Mouse (Mus musculus) v-Abl transformed pro-B cells (cell line): ENCODE measurements around the gene Sesn3.

Experiments
- in situ Hi-C, 2 experiments: fragments of 400-800 bp; cut with MboI; formaldehyde crosslinking; loops; one replicate each; pipeline ENCODE4 v1.15.1; 2025; ENCODE audit not compliant: unreplicated experiment in 2 of 2

Sesn3 gene

GRCm38 (mm10) chr9:14345866-14346265, 71.0 kb downstream of the Sesn3 start:
- in situ Hi-C loops, result loop anchor here (5.0 kb wide), 5 partner anchors 41 to 459 kb away; no protein-coding TSS in a partner anchor

DNA sequence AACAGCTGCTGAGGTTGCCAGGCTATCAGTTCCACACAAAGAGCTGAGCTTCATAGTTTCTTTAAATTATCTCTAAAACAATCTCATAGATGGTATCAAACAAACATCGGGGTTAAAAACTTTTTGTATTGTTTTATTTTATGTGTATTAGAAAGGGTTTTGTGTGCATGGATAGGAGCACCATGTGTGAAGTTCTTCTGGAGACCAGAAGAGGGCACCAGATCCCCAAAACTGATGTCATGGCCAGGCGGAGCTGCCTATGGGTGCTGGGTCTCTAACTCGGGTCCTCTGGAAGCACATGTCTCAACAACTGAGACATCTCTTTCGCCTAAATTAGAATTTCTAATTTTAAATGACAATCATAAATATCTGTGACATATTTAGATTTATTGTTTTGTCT, 73.5 kb downstream of the Sesn3 start:
- in situ Hi-C loops, result loop anchor here (5.0 kb wide), 5 partner anchors 39 to 461 kb away; no protein-coding TSS in a partner anchor

- in situ Hi-C loops, result loop anchor here (5.0 kb wide), 5 partner anchors 38 to 462 kb away; no protein-coding TSS in a partner anchor
Measured at GRCm38 (mm10) chr9:14349380-14349779, 74.5 kb downstream of the Sesn3 start.

GRCm38 (mm10) chr9:14350787-14351186, 75.9 kb downstream of the Sesn3 start:
- in situ Hi-C loops, result loop anchor here in 1 of 2 experiments (10.0 kb wide), 3 partner anchors 144 to 1116 kb away; no protein-coding TSS in a partner anchor

DNA sequence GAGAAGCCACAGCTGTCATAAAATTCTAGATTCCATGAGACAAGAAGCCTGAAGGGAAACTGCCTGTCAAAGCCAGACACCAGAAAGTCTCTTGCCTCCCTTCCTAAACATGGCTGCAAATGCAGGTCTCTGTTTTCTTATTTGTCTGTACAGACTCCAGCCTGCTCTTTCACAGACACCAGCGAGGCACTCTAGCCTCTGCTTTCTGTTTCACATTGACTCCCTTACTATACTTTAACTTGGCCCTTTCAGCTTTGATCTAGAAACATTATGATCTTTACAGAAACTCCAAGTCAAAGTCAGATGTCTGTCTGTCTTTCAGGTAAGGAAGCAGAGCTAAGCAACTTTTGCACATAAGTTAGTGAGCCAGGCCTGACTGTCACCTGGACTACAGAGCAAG, 77.5 kb downstream of the Sesn3 start:
- in situ Hi-C loops, result loop anchor here in 1 of 2 experiments (10.0 kb wide), 3 partner anchors 142 to 1118 kb away; no protein-coding TSS in a partner anchor

GRCm38 (mm10) chr9:14354852-14355251, 80.0 kb downstream of the Sesn3 start:
- in situ Hi-C loops, result loop anchor here in 1 of 2 experiments (10.0 kb wide), 3 partner anchors 140 to 1120 kb away; no protein-coding TSS in a partner anchor

DNA sequence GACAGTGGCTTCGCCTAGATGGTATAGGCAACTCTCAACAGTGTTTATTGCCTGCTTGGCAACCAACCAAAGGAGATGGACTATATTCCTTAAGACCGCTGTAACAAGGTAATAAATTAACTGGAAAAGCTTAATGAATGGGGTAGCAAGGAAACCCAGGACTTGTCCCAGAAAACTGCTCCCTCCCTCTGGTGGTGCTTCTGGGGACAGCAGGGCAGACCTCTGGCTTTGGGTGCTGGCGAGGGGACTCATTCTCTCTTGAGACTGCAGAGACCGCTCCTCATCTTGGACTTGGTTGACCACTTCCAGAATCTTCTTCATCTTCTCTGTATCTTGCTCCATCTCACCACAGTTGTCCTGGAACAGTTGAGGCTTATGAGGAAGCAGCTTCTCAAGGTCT, 82.2 kb downstream of the Sesn3 start:
- in situ Hi-C loops, result loop anchor here in 1 of 2 experiments (10.0 kb wide), 3 partner anchors 138 to 1122 kb away; no protein-coding TSS in a partner anchor

DNA sequence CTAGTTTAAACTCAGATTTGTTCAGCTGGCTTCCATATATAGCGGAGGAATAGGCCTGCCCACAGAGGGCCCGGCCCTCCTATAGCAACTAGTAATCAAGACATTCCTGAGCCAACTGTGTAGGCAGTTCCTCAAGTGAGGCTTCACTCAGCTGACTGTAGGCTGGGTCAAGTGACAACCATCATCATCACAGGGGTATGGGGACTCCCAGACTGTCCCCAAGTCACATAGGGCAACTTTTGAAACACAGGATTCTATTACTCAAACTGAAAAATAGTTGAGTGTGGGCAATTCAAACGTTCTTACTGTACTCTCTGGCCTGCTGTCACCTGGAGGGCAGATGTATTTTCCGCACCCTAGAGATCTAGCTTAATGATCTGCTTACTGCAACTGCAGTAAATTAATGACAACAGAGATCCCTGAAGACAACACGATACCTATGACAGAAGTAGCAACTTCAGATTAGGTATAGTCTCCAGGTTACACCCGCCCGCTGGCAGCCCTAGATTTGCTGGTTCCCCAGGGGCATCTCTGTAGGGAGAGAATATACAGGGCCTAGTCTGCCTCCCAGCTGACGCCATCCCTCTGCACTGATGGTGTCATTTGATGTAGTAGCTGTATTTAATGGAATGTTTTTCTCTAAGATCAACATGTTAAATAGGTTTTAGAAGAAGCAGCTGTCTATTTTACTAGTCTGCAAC, 87.4 kb downstream of the Sesn3 start:
- in situ Hi-C loops, result no loop called here

- in situ Hi-C loops, result no loop called here
Measured at GRCm38 (mm10) chr9:14363540-14363939, 88.7 kb downstream of the Sesn3 start.

- in situ Hi-C loops, result no loop called here
Measured at GRCm38 (mm10) chr9:14364719-14365118, 89.9 kb downstream of the Sesn3 start.

GRCm38 (mm10) chr9:14365481-14366125, 90.7 kb downstream of the Sesn3 start:
- in situ Hi-C loops, result no loop called here

- in situ Hi-C loops, result no loop called here
Measured at GRCm38 (mm10) chr9:14367850-14368249, 93.0 kb downstream of the Sesn3 start.

- in situ Hi-C loops, result no loop called here
Measured at GRCm38 (mm10) chr9:14369271-14369670, 94.4 kb downstream of the Sesn3 start.

GRCm38 (mm10) chr9:14372440-14372839, 97.6 kb downstream of the Sesn3 start:
- in situ Hi-C loops, result no loop called here

DNA sequence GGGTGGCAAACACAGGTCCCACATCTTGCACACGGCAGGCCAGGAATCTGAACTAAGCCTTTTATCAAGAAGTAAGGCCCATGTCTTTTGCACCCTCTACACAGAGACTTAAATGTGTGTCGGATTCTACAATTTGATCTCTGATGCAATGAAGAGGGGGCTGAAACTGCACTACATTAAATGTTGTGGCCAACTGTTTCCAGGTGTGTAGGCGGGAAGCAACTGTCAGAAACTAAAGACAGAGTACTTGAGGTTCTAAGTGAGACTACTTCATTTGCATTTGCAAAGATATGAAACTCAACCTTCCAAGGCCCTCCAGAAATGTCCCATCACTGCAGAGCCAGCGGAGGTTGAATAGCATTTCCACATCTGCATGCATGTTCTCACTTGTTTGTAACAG, 101.3 kb downstream of the Sesn3 start:
- in situ Hi-C loops, result no loop called here

DNA sequence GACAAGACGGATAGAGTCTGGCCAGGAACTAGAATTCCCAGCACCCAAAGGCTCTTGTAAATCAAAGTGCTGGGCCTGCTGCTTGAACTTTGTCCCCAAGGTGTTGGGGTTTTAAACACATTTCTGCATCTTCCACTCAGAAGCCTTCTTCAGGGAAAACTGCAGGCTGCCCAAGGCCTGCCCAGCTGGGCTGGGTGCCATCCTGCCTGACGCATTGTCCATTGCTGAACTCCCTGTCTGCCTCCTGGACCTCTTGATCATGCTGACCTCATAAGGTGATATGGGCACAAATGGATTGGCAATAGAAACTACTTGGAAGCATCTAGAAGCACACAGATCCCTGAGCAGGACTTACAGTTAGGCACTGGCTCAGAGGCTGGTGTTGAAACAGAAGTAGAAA, 103.3 kb downstream of the Sesn3 start:
- in situ Hi-C loops, result no loop called here

- in situ Hi-C loops, result no loop called here
Measured at GRCm38 (mm10) chr9:14379769-14380385, 105.0 kb downstream of the Sesn3 start.

- in situ Hi-C loops, result no loop called here
Measured at GRCm38 (mm10) chr9:14380386-14381285, 105.8 kb downstream of the Sesn3 start.

- in situ Hi-C loops, result no loop called here
Measured at GRCm38 (mm10) chr9:14381353-14382055, 106.6 kb downstream of the Sesn3 start, which contains the start of gene Endod1. Endod1 (minus strand) TSS chr9:14381507.
